Mouse (Mus musculus) MEL-GATA-1-ER (cell line): Measurements from ENCODE around the gene Tssc4.

Source experiments
- DNase-seq: peaks from one replicate; pipeline ENCODE4 v3.0.0-alpha.2; 2012; ENCODE audit warnings: low read depth; ENCODE audit errors: extremely low read depth

Gene Tssc4

DNA sequence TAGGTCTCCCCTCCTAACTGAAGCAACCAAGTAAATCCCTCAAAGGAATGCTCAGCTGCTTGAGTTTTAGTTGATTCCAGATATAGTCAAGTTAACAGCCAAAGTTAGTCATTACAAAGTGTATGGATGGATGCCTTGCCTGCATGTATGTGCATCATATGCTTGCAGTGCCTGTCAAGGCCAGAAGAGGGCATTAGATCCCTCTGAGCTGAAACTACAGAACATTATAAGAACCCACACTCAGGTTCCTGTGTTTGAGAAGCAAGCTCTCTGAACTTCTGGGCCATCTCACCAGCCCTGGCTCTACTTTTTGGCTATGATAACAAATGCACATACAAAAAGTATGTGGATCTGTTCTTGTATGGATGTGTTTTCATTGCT, 24.2 kb upstream of the Tssc4 start:
- DNase-seq: no peak

DNA sequence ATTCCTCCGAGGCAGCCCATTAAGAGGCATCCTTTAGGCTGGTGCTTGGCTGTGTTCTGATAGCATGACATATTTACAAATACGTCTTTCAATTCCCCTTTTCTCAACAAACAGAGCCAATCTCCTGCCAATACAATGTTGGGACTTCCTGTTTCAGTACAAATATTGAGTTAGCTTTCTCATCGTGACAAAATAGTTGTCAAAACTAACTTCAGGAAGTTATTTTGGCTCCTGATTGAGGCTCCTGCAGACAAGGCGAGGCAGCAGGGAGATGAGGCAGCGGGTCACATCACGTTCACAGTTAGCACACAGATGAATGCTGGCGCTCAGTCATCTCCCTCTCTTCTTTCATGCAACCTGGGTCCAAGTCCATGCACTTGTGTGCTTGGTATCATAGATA, 22.7 kb upstream of the Tssc4 start:
- no peak for DNase-seq

DNA sequence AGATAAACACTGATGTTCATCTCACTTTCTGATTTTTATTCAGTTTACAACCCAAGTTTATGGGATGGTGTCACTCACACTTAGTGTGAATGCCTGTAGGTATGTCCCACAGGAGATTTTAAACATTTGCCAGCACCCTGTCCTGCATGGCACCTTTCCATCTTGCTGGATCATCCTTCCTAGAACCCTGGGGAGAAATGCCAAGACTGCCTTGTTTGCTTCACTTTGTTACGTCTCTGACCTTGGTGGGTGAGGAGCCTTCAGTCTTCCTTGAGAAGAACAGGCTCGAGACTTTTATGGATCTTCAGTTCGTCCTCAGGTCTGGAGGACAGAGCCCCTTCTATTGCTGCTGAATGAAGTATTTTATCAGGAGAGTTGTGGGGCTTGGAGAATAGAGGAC, 19.7 kb upstream of the Tssc4 start:
- no peak for DNase-seq

DNA sequence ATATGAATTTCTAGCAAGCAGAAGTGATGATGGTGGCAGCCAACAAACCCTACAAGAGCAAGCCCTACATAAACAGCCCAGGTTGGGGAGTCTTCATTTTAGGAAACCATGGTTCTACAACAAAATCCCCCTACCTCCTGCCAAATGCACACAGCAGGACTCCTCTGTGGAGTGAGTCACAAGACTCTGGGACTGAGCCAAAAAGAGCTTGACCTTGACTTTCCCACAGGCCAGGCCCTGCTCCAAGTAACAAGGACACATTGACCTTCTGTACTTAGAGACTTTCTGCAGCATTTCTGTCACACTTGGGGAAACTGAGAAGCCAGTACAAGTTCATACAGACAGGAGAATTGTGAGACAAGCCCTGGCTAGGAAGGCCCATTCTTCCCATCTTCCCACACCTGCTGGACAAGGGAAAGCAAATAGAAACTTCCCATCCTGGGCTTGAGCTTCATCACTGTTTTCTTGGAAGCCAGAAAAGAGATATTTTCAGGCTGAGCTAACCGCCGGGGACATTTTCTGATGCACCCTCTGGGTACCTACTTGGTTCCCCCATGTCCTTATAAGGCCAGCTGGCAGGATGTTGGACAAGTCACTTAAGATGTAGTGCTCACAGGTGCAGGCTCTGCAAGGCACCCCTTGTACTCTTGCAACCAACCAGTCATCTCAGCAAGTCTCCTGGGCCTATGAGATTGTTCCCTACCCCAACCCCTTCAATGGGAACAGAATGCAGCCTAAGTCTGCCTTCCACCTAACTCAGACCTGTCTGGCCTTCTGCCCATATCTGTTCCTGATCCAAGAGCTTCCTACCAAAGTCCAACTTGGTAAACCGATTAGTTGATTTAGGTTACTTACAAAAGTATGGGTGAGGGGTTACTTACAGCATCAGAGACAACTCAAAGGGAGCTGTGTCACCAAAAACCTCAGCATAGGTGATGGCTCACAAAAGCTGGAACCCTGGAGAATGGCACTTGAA, 18.9 kb upstream of the Tssc4 start:
- DNase-seq: no peak

DNA sequence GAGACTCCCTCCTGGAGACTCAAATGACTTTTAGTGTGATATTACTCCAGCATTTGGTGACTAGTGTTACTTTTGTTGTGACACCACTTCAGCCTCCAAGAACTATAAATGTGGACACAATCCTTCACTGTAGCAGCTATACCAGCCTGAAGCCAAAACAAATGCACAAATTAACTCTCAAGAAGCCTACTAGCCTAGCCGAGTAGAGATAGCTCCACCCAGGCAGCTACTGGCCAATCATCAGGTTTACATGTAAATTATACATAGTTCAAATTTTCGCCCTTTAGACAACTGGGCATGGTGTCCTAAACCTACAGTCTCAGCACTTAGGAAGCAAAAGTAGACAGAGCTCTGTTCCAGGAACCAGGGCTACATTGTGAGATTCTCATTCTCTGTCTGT, 17.7 kb upstream of the Tssc4 start:
- DNase-seq: no peak

DNA sequence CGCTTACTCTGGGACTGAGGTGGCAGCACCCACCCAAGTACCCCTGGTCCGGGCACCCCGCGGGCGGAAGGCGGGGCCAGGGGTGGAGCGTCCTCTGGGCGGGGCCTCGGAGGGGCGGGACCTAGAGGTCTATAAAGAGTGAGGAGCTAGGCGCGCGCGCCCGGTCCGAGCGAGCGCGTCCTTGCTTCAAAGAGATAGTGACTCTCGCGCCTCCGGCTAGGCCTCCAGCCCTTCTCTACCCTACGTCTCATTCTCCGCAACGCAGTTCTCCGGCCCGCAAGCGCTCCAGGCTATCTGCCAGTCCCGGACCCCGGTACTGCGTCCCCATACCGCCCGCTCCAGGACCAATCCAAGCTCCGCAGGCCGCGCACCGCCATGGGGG, 16.4 kb upstream of the Tssc4 start, which contains the start of gene Cd81:
Gene Cd81, plus strand, starts transcription at position 114 of the 382 bp plus-strand sequence.
- DNase-seq: peak; percentile 67

DNA sequence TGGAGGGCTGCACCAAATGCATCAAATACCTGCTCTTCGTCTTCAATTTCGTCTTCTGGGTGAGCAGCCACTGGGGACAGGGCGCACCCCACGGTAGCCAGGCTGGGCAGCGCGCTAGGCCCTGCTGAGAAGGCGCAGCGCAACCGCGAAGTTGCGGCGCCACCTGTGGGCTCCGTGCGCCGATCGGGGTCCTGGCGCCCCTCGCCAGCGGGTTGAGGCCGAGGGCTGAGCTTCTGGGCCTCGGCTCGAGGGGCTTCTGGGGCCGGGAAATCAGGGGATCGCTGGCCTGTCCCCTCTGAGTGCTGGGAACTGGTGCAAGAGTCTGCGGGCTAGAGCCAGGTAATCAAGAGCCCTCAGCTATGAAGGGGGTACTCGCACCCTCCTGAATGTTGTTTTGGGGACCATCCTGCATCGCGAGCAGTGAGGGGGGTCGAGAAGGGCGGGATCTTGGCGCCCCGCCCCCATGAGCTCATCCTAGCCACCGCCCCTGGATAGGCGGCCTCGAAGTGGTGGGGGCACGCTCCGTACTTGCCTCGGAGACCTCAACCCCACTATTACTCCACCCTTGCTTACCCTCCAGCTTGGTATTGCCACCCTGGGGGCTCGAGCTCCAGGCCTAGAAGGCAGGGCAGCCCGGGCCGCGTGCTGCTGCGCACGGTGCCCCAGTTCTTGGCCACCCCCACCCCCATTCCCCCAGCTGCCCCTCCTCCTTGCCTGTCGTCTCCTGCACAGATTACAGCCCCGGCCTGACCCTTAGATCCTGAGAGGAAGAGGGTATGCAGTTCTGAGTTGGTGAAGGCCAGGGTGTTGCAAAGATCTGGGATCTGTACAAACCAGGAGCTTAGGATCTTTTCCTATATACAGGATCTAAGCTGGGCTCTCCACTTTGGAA, 15.8 kb upstream of the Tssc4 start:
- no peak for DNase-seq

DNA sequence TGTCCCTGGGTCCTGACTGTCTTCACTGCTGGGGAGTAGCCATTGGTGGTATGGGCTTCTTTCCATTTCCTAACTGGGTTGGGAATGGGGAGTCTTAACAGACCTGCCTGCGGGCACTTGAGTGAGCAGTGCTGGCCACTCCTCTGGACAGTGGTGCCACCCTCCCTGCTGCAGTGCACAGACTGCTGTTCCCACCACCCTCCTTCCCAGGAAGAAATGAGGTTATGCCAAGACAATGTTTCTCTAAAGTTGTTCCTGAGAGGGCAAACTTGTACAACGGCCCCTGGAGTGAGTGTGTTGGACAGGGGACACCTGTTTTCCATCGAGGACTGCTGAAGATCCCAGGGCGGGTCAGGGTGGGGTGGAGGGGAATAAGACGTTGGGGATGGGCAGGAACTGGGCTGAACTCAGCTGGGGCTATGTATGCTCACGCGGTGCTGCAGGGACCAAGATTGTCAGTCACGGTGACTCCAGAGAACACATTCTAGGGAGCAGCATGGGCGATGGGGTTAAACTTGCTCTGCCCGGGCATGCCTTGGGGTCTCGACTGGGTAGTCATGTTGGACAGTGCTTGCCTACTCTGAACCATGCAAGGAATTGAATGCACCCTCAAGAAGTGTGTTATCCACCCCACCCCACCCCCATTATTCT, 15.0 kb upstream of the Tssc4 start:
- no peak for DNase-seq

DNA sequence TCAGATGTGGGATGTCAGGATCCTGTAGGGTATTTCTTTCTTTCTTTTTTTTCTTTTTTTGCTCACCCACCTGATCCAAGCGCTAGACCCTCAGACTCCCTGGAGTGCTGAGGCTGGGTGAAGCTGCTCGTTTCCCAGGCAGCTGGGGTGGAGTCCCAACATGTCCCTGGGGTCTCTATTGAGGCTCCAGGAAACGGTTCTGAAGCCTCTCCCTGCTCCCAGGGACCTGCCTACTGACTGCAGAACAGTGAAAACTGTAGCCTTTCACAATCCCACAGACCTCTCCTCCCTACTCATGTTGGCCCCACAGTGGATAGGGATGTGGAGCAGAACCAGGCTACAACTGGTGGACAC, 14.5 kb upstream of the Tssc4 start:
- no peak for DNase-seq

DNA sequence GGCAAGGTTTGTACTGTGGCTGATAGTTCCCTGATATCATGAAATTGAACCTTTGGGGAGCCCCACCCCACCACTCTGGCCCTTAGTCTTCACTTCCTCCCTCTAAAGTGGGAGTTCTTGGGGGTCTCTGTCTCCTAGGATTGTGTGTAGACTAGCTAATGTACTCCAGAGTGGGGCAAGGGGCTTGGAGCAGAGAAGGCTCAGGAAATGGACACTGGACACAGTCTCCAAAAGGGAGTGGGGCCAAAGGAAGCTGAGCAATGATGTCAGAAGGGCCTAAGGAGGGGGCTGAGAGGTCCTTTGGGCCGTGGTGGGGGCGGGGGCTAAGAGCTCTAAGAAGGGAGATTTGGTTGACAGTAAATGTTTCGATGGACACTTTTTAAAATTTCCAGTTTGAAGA, 14.0 kb upstream of the Tssc4 start:
- no peak for DNase-seq

DNA sequence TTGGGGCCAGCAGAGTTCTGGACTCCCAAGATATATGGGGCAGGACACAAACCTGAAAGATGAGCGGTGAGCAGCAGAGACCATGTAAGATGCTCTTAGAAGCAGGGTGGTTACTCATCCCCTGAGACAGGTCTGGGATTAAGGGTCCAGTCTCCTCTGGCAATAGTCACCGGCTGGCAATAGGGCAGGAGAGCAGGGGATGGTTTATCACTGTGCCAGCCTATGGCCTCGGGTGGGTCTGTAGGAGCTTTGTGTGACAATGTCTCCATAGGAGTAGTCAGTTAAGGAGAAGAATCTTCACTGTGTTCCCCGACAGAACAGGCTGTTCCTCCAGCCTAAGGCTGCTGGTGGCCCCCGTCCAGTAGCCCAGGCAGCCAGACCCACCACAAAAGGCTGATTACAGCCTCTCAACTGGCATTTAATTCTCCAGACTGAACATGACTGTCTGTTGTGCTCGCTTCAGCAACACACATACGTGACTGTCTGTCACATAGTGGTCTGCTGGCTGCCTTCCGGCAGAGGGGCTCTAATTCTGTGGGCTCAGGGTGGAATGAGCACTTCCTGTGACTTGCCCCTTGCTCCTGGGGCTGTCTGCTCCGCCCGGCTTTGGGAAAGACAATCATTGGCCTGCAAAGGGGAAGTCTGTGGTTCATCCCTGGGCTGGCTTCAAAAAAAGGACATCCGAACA, 13.4 kb upstream of the Tssc4 start:
- no peak for DNase-seq

DNA sequence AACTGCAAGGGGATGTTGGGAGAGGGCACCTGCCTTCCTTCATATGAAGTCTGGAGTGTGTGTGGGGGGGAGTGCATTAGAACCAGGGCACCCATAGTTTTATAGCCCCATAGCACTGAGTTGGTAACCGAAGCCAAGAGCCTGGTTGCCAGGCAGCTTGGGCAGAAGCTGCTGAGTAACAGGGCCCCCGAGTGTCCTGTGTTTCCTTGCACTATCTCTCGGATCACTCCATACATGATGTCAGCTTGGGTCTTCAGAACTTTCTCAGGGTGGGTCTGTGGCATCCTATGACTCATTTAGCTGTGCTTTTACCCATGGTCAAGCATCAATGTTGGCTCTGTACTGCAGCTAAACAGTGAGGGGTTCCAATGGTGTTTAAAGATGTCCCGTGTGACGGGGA, 12.0 kb upstream of the Tssc4 start:
- DNase-seq: no peak

DNA sequence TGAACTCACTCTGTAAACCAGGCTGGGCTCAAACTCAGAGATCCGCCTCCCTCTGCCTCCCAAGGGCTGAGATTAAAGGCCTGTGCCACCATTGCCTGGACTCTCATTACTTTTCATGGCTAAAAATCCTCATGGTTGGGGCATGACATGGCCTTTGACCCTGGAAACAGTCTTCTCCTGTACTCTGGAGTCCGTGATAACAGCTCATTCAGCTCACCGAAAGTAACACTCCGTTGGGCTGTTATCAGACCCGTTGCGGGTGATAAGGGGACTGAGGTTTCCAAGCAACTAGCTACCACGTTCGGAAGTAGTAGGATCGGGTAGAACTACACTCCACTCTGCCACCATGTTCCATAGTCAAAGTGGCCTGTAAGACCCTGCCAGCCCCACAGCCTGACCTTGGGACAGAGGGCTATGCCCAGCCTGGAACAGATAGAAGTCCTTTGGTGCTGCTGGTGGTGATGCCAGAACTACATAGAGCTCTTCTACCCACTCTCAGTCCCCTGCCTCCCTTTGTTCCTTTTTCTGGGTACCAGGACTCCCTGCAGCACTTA, 11.3 kb upstream of the Tssc4 start:
- peak; percentile 70 for DNase-seq

DNA sequence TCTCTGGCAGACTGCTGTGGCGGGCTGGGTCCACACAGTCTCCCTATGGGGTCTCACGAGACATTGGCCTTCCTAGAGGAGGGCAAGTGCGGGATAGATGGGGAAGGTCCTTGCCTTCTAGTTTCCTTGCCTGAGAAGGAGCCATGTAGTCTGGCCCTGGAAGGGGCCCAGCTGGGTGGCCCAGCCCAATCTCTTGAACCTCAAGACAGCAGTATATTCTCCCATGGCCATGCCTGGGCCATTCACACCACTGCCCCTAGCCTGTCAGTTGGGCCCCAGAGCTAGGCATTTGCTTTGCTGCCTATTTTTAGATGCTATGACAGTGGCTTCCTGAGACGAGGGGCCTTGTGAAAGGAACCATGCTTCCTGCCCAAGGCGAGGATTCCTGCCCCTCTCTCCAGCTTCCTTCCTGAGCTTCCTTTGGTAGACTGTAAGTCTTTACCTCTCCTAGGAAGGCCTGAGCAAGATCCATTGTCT, 10.8 kb upstream of the Tssc4 start:
- DNase-seq: no peak

DNA sequence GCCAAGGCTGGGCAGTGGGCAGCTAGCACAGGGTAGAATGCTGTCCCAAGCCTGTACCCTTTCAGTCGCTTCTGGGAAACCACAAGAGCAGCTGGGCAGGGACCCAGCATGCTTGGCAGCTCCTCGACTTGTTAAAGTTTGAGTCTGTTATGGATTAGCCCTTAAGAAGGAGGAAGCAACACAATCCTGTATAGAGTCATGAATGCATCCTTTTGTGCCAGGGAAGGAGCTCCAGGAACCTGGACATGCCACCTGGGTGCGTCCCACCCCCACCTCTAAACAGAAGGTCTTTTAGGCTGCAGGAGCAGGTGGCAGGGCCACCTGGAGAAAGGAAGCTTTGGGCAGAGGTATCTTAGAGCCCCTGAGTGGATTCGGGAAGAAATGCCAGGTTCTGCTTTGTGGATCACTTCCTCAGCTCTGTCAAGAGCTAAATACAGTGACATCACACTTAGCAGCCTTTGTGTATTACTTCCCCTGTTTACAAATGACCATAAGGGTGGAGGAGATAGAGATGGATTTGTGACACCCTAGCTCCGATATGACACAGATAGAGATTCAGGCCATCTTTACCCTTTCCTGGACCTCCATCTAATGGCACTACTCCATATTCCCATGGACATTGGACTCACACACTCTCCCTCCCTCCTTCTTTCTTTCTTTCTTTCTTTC, 9.7 kb upstream of the Tssc4 start:
- DNase-seq: no peak

DNA sequence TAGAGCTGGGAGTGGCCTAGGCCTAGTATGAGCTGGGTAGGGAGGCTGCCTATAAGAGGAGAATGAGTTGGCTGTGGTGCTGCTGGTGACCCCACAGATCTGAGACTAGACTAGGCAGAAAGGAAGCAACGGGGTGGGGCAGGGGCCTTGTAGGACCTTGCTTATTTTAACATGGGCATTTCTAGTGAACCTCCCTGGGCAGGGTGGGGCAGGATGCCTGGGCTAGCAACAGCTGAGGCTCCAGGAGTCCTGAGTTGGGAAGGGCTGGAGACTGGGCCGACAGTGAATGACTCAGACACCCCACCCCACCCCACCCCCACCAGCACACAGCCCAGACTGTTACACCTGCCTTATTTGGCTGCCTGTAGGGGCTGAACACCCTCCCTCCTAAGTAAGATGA, 6.3 kb upstream of the Tssc4 start:
- no peak for DNase-seq

DNA sequence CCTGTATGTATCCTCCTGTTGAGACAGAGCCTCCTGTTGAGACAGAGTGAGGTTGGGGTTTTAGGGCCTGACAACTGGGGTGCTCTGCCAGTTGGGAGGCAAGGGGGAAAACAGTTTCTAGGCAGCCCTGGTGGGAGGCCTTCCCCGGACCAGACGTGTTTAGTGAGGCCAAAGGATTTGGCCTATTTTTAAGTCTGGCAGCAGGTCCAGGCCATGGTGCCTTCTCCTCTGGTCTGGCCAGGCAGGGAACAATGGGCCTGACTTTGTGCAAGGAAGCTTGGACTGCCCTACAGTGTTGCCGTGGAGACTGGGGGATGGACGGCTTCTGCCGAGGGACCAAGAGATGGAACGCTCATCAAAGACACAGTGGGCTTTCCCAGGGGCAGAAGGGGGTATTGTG, 4.8 kb upstream of the Tssc4 start:
- DNase-seq: no peak

DNA sequence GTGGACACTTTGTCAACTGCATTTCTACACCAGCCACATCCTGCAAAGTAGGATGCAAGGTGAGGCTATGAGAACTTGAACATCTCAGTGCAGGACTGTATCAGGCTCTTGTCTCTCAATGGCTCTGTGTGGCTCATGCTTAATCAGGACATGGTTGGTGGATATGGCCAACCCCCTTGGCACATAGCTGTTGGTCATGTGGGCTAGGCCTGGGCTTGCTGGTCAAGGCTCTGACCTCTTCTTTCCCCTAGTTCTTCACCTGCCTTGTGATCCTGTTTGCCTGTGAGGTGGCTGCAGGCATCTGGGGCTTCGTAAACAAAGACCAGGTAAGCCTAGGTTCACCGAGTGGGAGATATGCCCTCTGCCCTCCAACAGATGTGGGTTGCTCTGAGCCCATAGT, 3.4 kb upstream of the Tssc4 start:
- DNase-seq: no peak

DNA sequence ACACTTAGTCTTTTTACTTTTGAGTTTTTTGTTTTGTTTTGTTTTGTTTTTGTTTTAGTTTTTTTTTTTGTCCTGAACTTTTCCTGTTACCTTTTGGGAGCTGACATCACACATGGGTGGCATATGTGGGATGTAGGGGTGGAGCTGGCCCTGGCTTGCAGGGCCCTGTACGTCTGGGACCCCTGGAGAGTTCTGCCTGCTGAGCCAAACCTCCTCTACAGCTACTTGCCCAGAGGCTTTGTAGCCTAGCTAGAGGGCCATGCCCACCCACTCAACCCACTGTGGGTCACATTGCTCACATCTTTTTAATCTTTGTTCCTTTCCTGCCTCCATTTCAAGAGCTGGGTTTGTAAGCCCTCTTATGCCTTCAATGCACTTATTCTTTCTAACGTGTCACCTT, 1.6 kb upstream of the Tssc4 start:
- DNase-seq: no peak

DNA sequence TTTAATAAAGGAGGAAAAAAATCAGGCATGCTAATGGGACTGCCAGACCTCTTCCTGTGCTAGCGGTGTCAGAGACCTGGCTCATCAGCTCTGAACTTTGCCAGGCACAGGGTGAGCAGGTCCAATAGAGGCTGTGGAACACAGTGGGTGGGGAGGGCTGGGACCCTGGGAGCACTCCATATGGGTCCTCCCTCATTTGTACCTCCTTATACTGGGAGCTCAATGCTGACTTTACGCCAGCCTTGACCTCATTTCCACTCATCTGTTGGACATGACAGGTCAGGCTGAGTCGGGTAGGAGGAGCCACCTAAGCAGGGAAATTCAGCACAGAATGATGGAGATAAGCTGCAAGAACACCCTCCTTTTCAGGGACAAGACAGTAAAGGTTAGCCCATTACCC, 1.2 kb upstream of the Tssc4 start:
- no peak for DNase-seq
